ENCODE assay signal across 8 mouse cellular contexts in genomic region chr17:80982412-80982787, GRCm38 (mm10). TPM values are rescaled to one million over a fixed set of nuclear protein-coding genes. Genes with fewer than 3 reads are reported as not detected.
DNase-seq lines count a peak whose midpoint lies in the region; ATAC-seq lines count a peak whose summit lies in the region.

No protein-coding gene starts in this region.

- H3K9me3 ChIP-seq in hindbrain, embryonic 14.5 days (ENCODE audit: control insufficient read depth, low read length): no peaks in the 10 kb centered on the region

- no peaks in the 10 kb centered on the region for H3K27me3 ChIP-seq in hindbrain, embryonic 14.5 days (ENCODE audit: control insufficient read depth, insufficient read depth, low read length)

- no peak overlapping the region for H3K9ac ChIP-seq in hindbrain, embryonic 14.5 days

- 5% methylated on average over 8 of the region's 8 CpGs for WGBS in hindbrain, embryonic 14.5 days

- DNase-seq in adrenal gland, adult 18-20 months (ENCODE audit: low spot score in 2 of 2): peak; percentile 72 to 77
- peak; percentile 94 to 96 for DNase-seq in cerebellum, postnatal 10 days
- DNase-seq in frontal cortex, postnatal 25 days (ENCODE audit: low spot score in 2 of 2): peak; percentile 80 to 89
- DNase-seq in hindbrain, embryonic 14.5 days (ENCODE audit: low spot score): peak; percentile 88
- peak; percentile 89 to 96 for DNase-seq in layer of hippocampus, postnatal 14 days (ENCODE audit: low spot score in 2 of 2)
- peak; percentile 84 for DNase-seq in lung, postnatal 14 days
- DNase-seq in retina, postnatal 1 day: peak; percentile 79

- H3K27ac ChIP-seq in hindbrain, embryonic 14.5 days: peak overlapping the region; percentile 77

- H3K4me3 ChIP-seq in hindbrain, embryonic 14.5 days (replicated peaks; ENCODE audit: low read length): no peak overlapping the region

- peaks cover 12% of the 10 kb centered on the region; the same call in 1 of the 2 replicates for H3K4me1 ChIP-seq in hindbrain, embryonic 14.5 days (replicated peaks; ENCODE audit: control insufficient read depth, insufficient read depth, low read length)

- 0 out of 2 replicates have a peak overlapping the region, but pooled peaks have one; percentile 16 for H3K4me2 ChIP-seq in hindbrain, embryonic 14.5 days (replicated peaks)

- H3K36me3 ChIP-seq in hindbrain, embryonic 14.5 days (replicated peaks; ENCODE audit: control insufficient read depth, insufficient read depth): no peaks in the 10 kb centered on the region

- peak; percentile 86 for ATAC-seq in hindbrain, embryonic 14.5 days (ENCODE audit: low FRiP score)
- no peak for ATAC-seq in activated CD4-positive, CD25-positive, alpha-beta regulatory T cell, adult 4 months

RNA-seq across cellular contexts. Expression of gene Tmem178, which starts 38.0 kb away (rescaled TPM):
- total RNA-seq in adrenal gland, adult 18-20 months (2021): 10 to 100 TPM; 14.7 to 45.1 TPM
- polyA plus RNA-seq in hindbrain, embryonic 14.5 days (2014; fragmentation: Nextera tagmentation; extraction: Ambion mirVana): 33.9 and 34.2 TPM in 2 replicates
- 10 to 100 TPM; 79.3 to 93.2 TPM for total RNA-seq in layer of hippocampus, postnatal 14 days (2021)
- polyA plus RNA-seq in activated CD4-positive, CD25-positive, alpha-beta regulatory T cell, adult 4 months (2017; shearing (Covaris generic)): not detected
